Mouse (Mus musculus) cortical plate, adult 2 months (tissue): ENCODE data around the gene Cacna1f.

ENCODE experiments used
- CTCF ChIP-seq: fragments of 200-500 bp; IDR thresholded peaks from 2 replicates; pipeline ENCODE4 v1.5.1; 2011; ENCODE audit warnings: mild to moderate bottlenecking, control low read depth, low read length; ENCODE audit not compliant: insufficient read depth; ENCODE audit errors: extremely low read depth
- POLR2A ChIP-seq: fragments of 200-500 bp; IDR thresholded peaks from 2 replicates; pipeline ENCODE4 v1.6.1; 2011; ENCODE audit warnings: mild to moderate bottlenecking, low read length, control low read depth; ENCODE audit not compliant: insufficient read depth; ENCODE audit errors: extremely low read depth

DNA sequence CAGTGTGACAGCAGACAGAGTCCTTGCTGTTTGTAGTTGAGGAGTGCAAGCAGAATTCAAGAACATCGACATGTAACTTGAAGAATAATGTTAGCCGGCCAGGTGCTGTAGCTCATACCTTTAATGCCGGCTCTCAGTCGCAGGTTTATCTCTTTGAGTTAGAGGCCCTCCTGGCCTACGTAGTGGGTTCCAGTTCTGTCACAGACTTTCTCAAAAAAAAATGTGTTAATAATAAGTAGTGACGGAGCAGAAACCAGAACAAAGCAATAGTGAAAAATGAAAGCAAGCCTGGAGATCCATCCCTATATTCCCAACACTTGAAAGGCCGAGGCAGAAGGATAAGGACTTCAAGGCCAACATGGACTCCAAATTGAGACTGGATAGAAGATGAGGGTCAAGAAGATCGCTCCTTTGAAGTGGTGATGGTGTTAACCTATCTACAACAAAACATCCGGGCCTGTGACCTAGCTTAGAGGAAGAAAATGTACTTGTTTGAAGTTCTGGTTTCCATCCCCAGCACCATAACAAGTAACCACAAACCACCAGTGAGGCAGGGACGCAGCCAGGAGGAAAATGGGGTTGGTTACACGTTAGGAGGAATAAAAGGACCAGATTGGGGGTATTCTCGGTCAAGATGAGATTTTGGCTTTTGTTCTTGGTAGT, 11.1 kb downstream of the Cacna1f start:
- TF ChIP-seq CTCF (no peak), POLR2A (no peak)
